Mouse (Mus musculus) megakaryocyte, embryonic 14.5 days (primary cell): ENCODE data around the gene Olfr706.
"Not testable (repeated sequence)": the region's sequence is repeated elsewhere in the genome, so short reads cannot be mapped to it uniquely, and the experiment has no call there.

Source experiments
- FLI1 ChIP-seq: IDR thresholded peaks from 2 replicates; pipeline ENCODE4 v1.6.1; 2012; ENCODE audit warnings: low read length, inconsistent platforms, mixed read lengths
- GATA1 ChIP-seq: IDR thresholded peaks from 3 replicates; pipeline ENCODE4 v1.6.1; 2012; ENCODE audit warnings: mixed read lengths, low read length, inconsistent platforms, borderline replicate concordance

- not testable (repeated sequence) for TF ChIP-seq FLI1, GATA1
Measured at GRCm38 (mm10) chr7:106920961-106921360, 33.0 kb upstream of the Olfr706 start.
